Mouse (Mus musculus): Measurements from ENCODE around the gene Rassf5. TPM values are rescaled to one million over a fixed set of nuclear protein-coding genes. Genes with fewer than 3 reads are reported as not detected.

Gene Rassf5
- total RNA-seq, 2 experiments from 2014 or later = 15.2 to 30.7 TPM

GRCm38 (mm10) chr1:131184956-131185660 is 60.0 kb downstream of the Rassf5 start:
- ATAC-seq (replicated peaks; ENCODE audit: low FRiP score, poor library complexity, severe bottlenecking) = no peak

DNA sequence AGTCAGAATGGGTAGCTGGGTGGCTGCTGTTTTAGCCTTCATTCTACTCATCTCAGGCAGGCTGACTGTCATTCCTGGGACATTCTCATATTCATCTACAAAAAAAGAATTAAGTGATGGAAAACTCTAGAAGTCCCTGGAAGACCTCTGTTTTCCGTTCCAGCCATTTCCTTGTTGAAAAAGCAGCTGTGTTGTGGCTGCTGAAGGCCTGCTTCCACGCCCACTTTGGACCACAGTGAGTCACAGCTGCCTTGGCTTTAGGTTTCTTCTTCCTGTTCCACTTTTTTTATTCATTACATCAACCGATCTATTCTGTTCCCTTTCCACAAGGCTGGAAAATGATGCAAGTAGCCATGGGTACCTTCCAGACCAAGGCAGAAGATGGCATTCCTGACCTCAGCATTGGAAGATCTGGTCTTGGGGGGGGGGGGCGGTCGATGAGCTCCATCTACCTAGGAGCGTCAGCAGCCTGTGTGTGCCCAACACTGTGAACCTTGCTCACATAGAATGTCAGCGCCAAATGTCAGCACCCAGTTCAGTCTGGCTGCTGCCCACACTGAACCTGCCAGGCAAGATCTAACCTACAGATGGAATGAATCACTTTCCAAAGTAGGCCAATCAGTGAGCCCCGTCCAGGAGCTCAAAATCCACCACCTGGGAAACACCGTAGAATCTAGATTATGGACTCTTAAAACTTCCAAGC is 60.7 kb downstream of the Rassf5 start:
- no peak for ATAC-seq (replicated peaks; ENCODE audit: low FRiP score, poor library complexity, severe bottlenecking)

DNA sequence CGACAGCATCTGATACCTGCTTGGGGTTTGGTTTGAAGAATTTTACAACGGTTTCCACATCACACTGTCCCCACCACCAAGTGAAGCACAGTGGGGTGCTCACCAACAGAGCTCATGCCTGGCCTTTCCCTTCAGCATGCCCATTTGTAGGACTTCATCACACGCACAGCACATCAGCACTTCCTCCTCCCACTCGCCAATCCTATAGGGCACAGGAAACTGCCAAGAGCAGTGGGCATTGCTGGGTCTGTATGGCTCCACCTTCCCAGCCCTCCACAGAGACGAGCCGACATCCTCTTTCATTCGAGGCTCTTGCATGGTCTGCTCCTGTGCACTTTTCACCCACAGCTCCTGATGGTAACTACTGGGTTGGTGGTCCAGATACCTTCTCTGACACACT is 61.9 kb downstream of the Rassf5 start:
- no peak for ATAC-seq (replicated peaks; ENCODE audit: low FRiP score, poor library complexity, severe bottlenecking)

GRCm38 (mm10) chr1:131181642-131182527 is 63.2 kb downstream of the Rassf5 start:
- peak; percentile 81 for ATAC-seq (replicated peaks; ENCODE audit: low FRiP score, poor library complexity, severe bottlenecking)

DNA sequence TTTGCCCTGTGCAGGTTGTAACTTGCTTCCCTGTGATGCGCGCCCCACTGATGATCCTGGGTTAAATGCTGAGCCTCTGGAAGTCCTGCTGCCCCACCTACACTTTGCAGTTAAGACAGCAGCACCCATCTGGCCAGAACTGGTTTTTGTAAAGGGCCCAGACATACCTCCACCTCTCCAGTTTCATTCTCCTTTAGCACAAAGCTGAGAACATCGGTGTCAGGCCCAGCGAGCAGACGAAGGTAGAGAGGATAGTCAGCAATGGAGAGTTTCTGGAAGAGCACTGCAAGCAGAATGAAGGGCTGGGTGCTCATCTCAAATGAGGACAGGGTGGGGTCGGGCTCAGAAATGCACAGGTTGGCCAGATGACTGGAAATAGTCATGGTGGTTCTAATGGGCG is 64.7 kb downstream of the Rassf5 start:
- no peak for ATAC-seq (replicated peaks; ENCODE audit: low FRiP score, poor library complexity, severe bottlenecking)

GRCm38 (mm10) chr1:131178083-131178482 is 67.0 kb downstream of the Rassf5 start:
- no peak for ATAC-seq (replicated peaks; ENCODE audit: low FRiP score, poor library complexity, severe bottlenecking)

GRCm38 (mm10) chr1:131177249-131177648 is 67.8 kb downstream of the Rassf5 start:
- no peak for ATAC-seq (replicated peaks; ENCODE audit: low FRiP score, poor library complexity, severe bottlenecking)

DNA sequence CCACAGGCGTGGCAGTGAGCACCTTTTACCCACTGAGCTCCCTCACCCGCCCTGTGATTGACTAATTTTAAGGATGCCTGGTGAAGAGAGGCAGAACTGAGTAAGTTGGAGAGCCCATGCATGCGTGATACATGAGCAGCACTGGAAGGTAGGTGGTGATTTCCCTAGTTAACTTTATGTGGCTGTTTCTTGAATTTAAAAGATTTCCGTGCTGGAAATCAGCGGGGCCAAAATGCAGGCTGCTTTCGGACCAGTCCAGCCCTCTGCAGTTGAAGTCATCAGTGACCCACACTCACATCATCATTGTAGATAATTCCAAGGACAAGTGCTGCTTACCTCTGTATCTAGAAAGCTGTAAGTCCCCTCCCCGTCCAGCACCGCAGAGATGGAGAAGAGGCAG is 69.2 kb downstream of the Rassf5 start:
- ATAC-seq (replicated peaks; ENCODE audit: low FRiP score, poor library complexity, severe bottlenecking) = no peak

GRCm38 (mm10) chr1:131175189-131175588 is 69.9 kb downstream of the Rassf5 start:
- ATAC-seq (replicated peaks; ENCODE audit: low FRiP score, poor library complexity, severe bottlenecking) = no peak

- ATAC-seq (replicated peaks; ENCODE audit: low FRiP score, poor library complexity, severe bottlenecking) = no peak
Observed at GRCm38 (mm10) chr1:131174299-131174861, 70.7 kb downstream of the Rassf5 start.

DNA sequence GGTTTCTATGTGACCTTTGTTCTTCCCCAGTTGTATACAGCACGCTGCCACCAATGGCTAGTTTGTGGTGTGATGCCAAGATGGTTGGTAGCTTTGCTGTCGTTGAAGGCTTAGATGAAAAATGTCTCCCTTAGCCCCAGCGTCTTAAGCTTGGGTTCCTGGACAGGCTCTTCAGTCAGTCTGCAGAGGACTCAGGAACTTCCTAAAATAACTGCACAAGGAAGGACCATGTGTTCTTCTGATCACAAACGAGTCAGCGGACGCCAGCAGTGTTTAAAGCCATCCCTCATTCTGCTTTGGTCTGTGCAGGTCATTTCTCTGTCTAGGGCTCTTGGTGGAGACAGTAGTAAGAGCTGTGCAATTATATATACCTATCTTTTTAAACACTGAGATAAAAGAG is 71.2 kb downstream of the Rassf5 start:
- no peak for ATAC-seq (replicated peaks; ENCODE audit: low FRiP score, poor library complexity, severe bottlenecking)

- ATAC-seq (replicated peaks; ENCODE audit: low FRiP score, poor library complexity, severe bottlenecking) = no peak
Observed at GRCm38 (mm10) chr1:131173001-131173400, 72.1 kb downstream of the Rassf5 start.

DNA sequence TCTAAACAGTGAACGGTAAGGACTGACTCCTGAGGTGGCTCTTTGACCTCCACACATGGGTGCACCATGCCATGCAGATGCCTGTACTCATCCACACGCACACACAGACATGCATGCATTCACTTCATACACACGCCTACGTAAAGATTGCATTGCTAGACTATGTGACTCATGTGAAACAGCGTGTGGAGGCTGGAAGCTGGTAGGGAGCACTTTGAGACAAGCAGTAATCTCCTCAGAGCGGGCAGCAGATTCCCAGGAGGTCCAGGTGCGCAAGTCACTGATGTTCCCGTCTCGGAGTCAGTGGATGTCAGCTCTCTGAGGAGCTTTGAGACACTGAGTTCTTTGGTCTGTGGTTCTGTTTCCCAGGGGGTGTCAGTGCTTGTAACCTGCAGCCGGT is 77.4 kb downstream of the Rassf5 start:
- no peak for ATAC-seq (replicated peaks; ENCODE audit: low FRiP score, poor library complexity, severe bottlenecking)

- no peak for ATAC-seq (replicated peaks; ENCODE audit: low FRiP score, poor library complexity, severe bottlenecking)
Observed at GRCm38 (mm10) chr1:131164427-131164826, 80.6 kb downstream of the Rassf5 start.

DNA sequence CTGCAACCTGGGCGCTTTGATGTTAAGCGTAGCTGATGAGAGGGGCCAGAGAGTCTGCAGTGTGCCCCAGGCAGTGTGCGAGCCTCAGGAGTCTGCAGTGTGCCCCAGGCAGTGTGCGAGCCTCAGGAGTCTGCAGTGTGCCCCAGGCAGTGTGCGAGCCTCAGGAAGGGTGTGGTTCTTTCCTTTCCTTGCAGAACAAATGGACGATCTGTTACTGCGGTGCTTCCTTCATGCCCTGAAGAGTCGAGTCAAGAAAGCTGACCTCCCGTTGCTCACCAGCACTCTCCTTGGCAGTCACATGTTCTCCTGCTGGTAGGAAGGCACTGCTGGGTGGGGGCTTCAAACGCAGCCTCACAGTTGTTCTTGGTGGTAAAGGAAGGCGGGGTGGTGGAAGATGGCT is 84.0 kb downstream of the Rassf5 start:
- no peak for ATAC-seq (replicated peaks; ENCODE audit: low FRiP score, poor library complexity, severe bottlenecking)

- ATAC-seq (replicated peaks; ENCODE audit: low FRiP score, poor library complexity, severe bottlenecking) = peak; percentile 29; the same call in 1 of the 2 replicates
Observed at GRCm38 (mm10) chr1:131159573-131160327, 85.3 kb downstream of the Rassf5 start.

GRCm38 (mm10) chr1:131155456-131155855 is 89.6 kb downstream of the Rassf5 start:
- peak; percentile 67 for ATAC-seq (replicated peaks; ENCODE audit: low FRiP score, poor library complexity, severe bottlenecking)

- ATAC-seq (replicated peaks; ENCODE audit: low FRiP score, poor library complexity, severe bottlenecking) = peak; percentile 99
Observed at GRCm38 (mm10) chr1:131153018-131153629, 91.9 kb downstream of the Rassf5 start, which contains the start of gene Eif2d. Eif2d (plus strand) TSS chr1:131153181.

DNA sequence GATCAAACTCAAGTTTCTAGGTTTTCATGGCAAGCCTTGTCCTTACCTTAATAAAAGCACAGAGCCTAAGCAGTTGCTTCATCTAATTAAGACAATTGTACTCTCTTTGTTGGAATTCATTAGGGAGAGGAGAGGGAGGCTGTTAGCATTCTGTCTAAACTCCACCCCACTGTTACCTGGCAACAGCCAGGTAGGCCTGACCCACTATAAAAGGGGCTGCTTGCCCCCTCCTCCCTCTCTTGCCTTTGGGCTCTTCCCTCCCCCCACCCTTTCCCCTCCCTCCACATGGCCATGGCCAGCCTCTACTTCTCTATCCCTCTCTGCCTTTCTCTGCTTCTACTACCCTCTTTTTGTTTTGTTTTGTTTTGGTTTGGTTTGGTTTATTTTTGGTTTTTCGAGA is 95.6 kb downstream of the Rassf5 start:
- no peak for ATAC-seq (replicated peaks; ENCODE audit: low FRiP score, poor library complexity, severe bottlenecking)
